Mouse (Mus musculus): ENCODE results near the gene Smarca2. TPM values are rescaled to one million over a fixed set of nuclear protein-coding genes. Genes with fewer than 3 reads are reported as not detected.

The Smarca2 gene
- polyA plus RNA-seq, 1 experiment from 2014 or later = 6.7 TPM

GRCm38 (mm10) chr19:26765483-26765882 is 160.6 kb downstream of the Smarca2 start:
- H3K4me3 ChIP-seq (ENCODE audit: low read depth, low read length) = no peak overlapping the region
- no peaks in the 10 kb centered on the region for H3K36me3 ChIP-seq (replicated peaks; ENCODE audit: insufficient read depth, low read length)
- no peaks in the 10 kb centered on the region for H3K4me1 ChIP-seq (ENCODE audit: insufficient read depth)
- TF ChIP-seq EP300 (IDR thresholded peaks at IDR 0.05; ENCODE audit: low read depth) (peak; percentile 39; the same call in 1 of the 2 replicates), CTCF (IDR thresholded peaks at IDR 0.05; ENCODE audit: low read depth) (no peak)
- no peaks in the 10 kb centered on the region for H3K9me3 ChIP-seq (ENCODE audit: low read length)
- peak; percentile 99 for ATAC-seq
- H3K4me2 ChIP-seq (ENCODE audit: low read depth, low read length) = no peak overlapping the region
- no peak overlapping the region; the same call in 1 of the 2 replicates for H3K27ac ChIP-seq (ENCODE audit: low read depth)
- H3K9ac ChIP-seq (replicated peaks) = no peak overlapping the region
- peak; percentile 66 for DNase-seq
- WGBS (ENCODE audit: insufficient replicate concordance) = 52% methylated on average over 7 of the region's 7 CpGs
- H3K27me3 ChIP-seq (ENCODE audit: insufficient read depth, low read length) = no peaks in the 10 kb centered on the region

GRCm38 (mm10) chr19:26767454-26767853 is 162.6 kb downstream of the Smarca2 start:
- no peaks in the 10 kb centered on the region for H3K27me3 ChIP-seq (ENCODE audit: insufficient read depth, low read length)
- H3K27ac ChIP-seq (ENCODE audit: low read depth) = no peak overlapping the region
- H3K4me2 ChIP-seq (ENCODE audit: low read depth, low read length) = no peak overlapping the region
- H3K9me3 ChIP-seq (ENCODE audit: low read length) = no peaks in the 10 kb centered on the region
- ATAC-seq (no peak), DNase-seq (no peak)
- H3K4me3 ChIP-seq (ENCODE audit: low read depth, low read length) = no peak overlapping the region
- no peaks in the 10 kb centered on the region for H3K36me3 ChIP-seq (replicated peaks; ENCODE audit: insufficient read depth, low read length)
- H3K9ac ChIP-seq (replicated peaks) = no peak overlapping the region
- 86% methylated on average over 13 of the region's 13 CpGs for WGBS (ENCODE audit: insufficient replicate concordance)
- H3K4me1 ChIP-seq (ENCODE audit: insufficient read depth) = no peaks in the 10 kb centered on the region
- no peak for TF ChIP-seq CTCF (IDR thresholded peaks at IDR 0.05; ENCODE audit: low read depth)
- TF ChIP-seq EP300 (IDR thresholded peaks at IDR 0.05; ENCODE audit: low read depth) = no peak

GRCm38 (mm10) chr19:26767941-26768340 is 163.1 kb downstream of the Smarca2 start:
- no peak for ATAC-seq
- no peaks in the 10 kb centered on the region for H3K36me3 ChIP-seq (replicated peaks; ENCODE audit: insufficient read depth, low read length)
- no peaks in the 10 kb centered on the region for H3K4me1 ChIP-seq (ENCODE audit: insufficient read depth)
- no peak overlapping the region for H3K4me2 ChIP-seq (ENCODE audit: low read depth, low read length)
- H3K9ac ChIP-seq (replicated peaks) = no peak overlapping the region
- no peaks in the 10 kb centered on the region for H3K27me3 ChIP-seq (ENCODE audit: insufficient read depth, low read length)
- no peak for TF ChIP-seq CTCF (IDR thresholded peaks at IDR 0.05; ENCODE audit: low read depth)
- no peak for TF ChIP-seq EP300 (IDR thresholded peaks at IDR 0.05; ENCODE audit: low read depth)
- 83% methylated on average over 6 of the region's 6 CpGs for whole genome bisulfite sequencing (ENCODE audit: insufficient replicate concordance)
- H3K4me3 ChIP-seq (ENCODE audit: low read depth, low read length) = no peak overlapping the region
- no peaks in the 10 kb centered on the region for H3K9me3 ChIP-seq (ENCODE audit: low read length)
- no peak overlapping the region for H3K27ac ChIP-seq (ENCODE audit: low read depth)
- DNase-seq = no peak

- TF ChIP-seq CTCF (IDR thresholded peaks at IDR 0.05; ENCODE audit: low read depth) (no peak), EP300 (IDR thresholded peaks at IDR 0.05; ENCODE audit: low read depth) (no peak)
- Histone ChIP-seq H3K27me3 (ENCODE audit: insufficient read depth, low read length) (no peaks in the 10 kb centered on the region), H3K9me3 (ENCODE audit: low read length) (no peaks in the 10 kb centered on the region), H3K9ac (replicated peaks) (no peak overlapping the region), H3K4me3 (ENCODE audit: low read depth, low read length) (no peak overlapping the region), H3K27ac (ENCODE audit: low read depth) (no peak overlapping the region), H3K4me2 (ENCODE audit: low read depth, low read length) (no peak overlapping the region), H3K36me3 (replicated peaks; ENCODE audit: insufficient read depth, low read length) (peaks cover 2% of the 10 kb centered on the region; the same call in 1 of the 2 replicates), H3K4me1 (ENCODE audit: insufficient read depth) (no peaks in the 10 kb centered on the region)
- no peak for DNase-seq
- 84% methylated on average over 5 of the region's 5 CpGs for WGBS (ENCODE audit: insufficient replicate concordance)
- no peak for ATAC-seq
Measured at GRCm38 (mm10) chr19:26768846-26769245, 164.0 kb downstream of the Smarca2 start.

GRCm38 (mm10) chr19:26769609-26770500 is 165.0 kb downstream of the Smarca2 start:
- ATAC-seq (no peak), DNase-seq (no peak)
- no peak overlapping the region for H3K9ac ChIP-seq (replicated peaks)
- H3K36me3 ChIP-seq (replicated peaks; ENCODE audit: insufficient read depth, low read length) = peaks cover 6% of the 10 kb centered on the region; the same call in 1 of the 2 replicates
- 81% methylated on average over 16 of the region's 16 CpGs for WGBS (ENCODE audit: insufficient replicate concordance)
- no peak overlapping the region for H3K4me3 ChIP-seq (ENCODE audit: low read depth, low read length)
- no peaks in the 10 kb centered on the region for H3K27me3 ChIP-seq (ENCODE audit: insufficient read depth, low read length)
- no peaks in the 10 kb centered on the region for H3K9me3 ChIP-seq (ENCODE audit: low read length)
- no peaks in the 10 kb centered on the region for H3K4me1 ChIP-seq (ENCODE audit: insufficient read depth)
- H3K27ac ChIP-seq (ENCODE audit: low read depth) = no peak overlapping the region
- no peak overlapping the region for H3K4me2 ChIP-seq (ENCODE audit: low read depth, low read length)
- no peak for TF ChIP-seq EP300 (IDR thresholded peaks at IDR 0.05; ENCODE audit: low read depth)
- TF ChIP-seq CTCF (IDR thresholded peaks at IDR 0.05; ENCODE audit: low read depth) = no peak

- H3K27me3 ChIP-seq (ENCODE audit: insufficient read depth, low read length) = no peaks in the 10 kb centered on the region
- H3K4me3 ChIP-seq (ENCODE audit: low read depth, low read length) = no peak overlapping the region
- H3K9ac ChIP-seq (replicated peaks) = no peak overlapping the region
- H3K4me2 ChIP-seq (ENCODE audit: low read depth, low read length) = no peak overlapping the region
- TF ChIP-seq CTCF (IDR thresholded peaks at IDR 0.05; ENCODE audit: low read depth) (no peak), EP300 (IDR thresholded peaks at IDR 0.05; ENCODE audit: low read depth) (no peak)
- peaks cover 9% of the 10 kb centered on the region; the same call in 1 of the 2 replicates for H3K36me3 ChIP-seq (replicated peaks; ENCODE audit: insufficient read depth, low read length)
- DNase-seq (no peak), ATAC-seq (no peak)
- WGBS (ENCODE audit: insufficient replicate concordance) = 83% methylated on average over 6 of the region's 6 CpGs
- H3K9me3 ChIP-seq (ENCODE audit: low read length) = no peaks in the 10 kb centered on the region
- no peak overlapping the region for H3K27ac ChIP-seq (ENCODE audit: low read depth)
- no peaks in the 10 kb centered on the region for H3K4me1 ChIP-seq (ENCODE audit: insufficient read depth)
Measured at GRCm38 (mm10) chr19:26770592-26770991, 165.7 kb downstream of the Smarca2 start.
